Mouse (Mus musculus) kidney, postnatal 25 days (tissue): ENCODE data around the gene Btbd35f14.
"Not testable (repeated sequence)": the region's sequence is repeated elsewhere in the genome, so short reads cannot be mapped to it uniquely, and the experiment has no call there.

ENCODE experiments used
- DNase-seq, 2 experiments: peaks; one replicate each; pipeline ENCODE4 v3.0.0; 2021; ENCODE audit warnings: mixed read lengths in 2 of 2

Btbd35f14 gene

GRCm38 (mm10) chrX:33702249-33702648, at the start of gene Btbd35f14:
Btbd35f14 (minus strand) TSS chrX:33702349.
- not testable (repeated sequence) for DNase-seq

- DNase-seq: not testable (repeated sequence)
These were observed 45.3 kb downstream of the Btbd35f14 start, which contains the start of gene Btbd35f13 for GRCm38 (mm10) chrX:33656872-33657271. Btbd35f13 (plus strand) TSS chrX:33657172.
